Mouse (Mus musculus) myocyte (in vitro differentiated cells): Measurements from ENCODE around the gene Spi1. TPM values are rescaled to one million over a fixed set of nuclear protein-coding genes. Genes with fewer than 3 reads are reported as not detected.

Experiments
- H3K27me3 ChIP-seq: one replicate; pipeline ENCODE4 v1.6.1; 2011; ENCODE audit not compliant: control insufficient read depth, insufficient read depth, insufficient read length
- H3K36me3 ChIP-seq: one replicate; pipeline ENCODE4 v1.6.1; 2011; ENCODE audit not compliant: control insufficient read depth, insufficient read depth
- H3K4me2 ChIP-seq: one replicate; pipeline ENCODE4 v1.6.1; 2011; ENCODE audit warnings: low read depth, control low read depth
- H3K4me3 ChIP-seq: one replicate; pipeline ENCODE4 v1.5.1; 2011; ENCODE audit warnings: mild to moderate bottlenecking, control low read depth, moderate library complexity
- H3K79me2 ChIP-seq: one replicate; pipeline ENCODE4 v1.6.1; 2011; ENCODE audit not compliant: control insufficient read depth, insufficient read depth
- H3ac ChIP-seq: one replicate; pipeline ENCODE4 v1.6.1; 2011; ENCODE audit not compliant: control insufficient read depth, insufficient read length
- CEBPB ChIP-seq: IDR thresholded peaks from 2 replicates; pipeline ENCODE4 v1.6.1; 2011; ENCODE audit warnings: mild to moderate bottlenecking, moderate library complexity; ENCODE audit not compliant: poor library complexity, insufficient read depth, severe bottlenecking
- E2F4 ChIP-seq: IDR thresholded peaks from one replicate; pipeline ENCODE4 v1.6.1; 2011; ENCODE audit warnings: mild to moderate bottlenecking, control low read depth, moderate library complexity; ENCODE audit not compliant: insufficient read depth
- MAX ChIP-seq: IDR thresholded peaks from one replicate; pipeline ENCODE4 v1.6.1; 2011; ENCODE audit warnings: low read depth, mild to moderate bottlenecking, control low read depth
- MYOD1 ChIP-seq, 3 experiments: IDR thresholded peaks; one replicate each; pipeline ENCODE4 v1.6.1; 2011; ENCODE audit warnings: control low read depth in 2 of 3, low read depth in 2 of 3, mild to moderate bottlenecking in 2 of 3, moderate library complexity in 1 of 3; ENCODE audit not compliant: insufficient read length in 2 of 3, control insufficient read depth in 1 of 3
- MYOG ChIP-seq, 3 experiments: IDR thresholded peaks; one replicate each; pipeline ENCODE4 v1.6.1; 2011; ENCODE audit warnings: control low read depth in 2 of 3, low read depth in 2 of 3, mild to moderate bottlenecking in 2 of 3; ENCODE audit not compliant: insufficient read length in 2 of 3, control insufficient read depth in 1 of 3, insufficient read depth in 1 of 3
- POLR2A ChIP-seq: IDR thresholded peaks from one replicate; pipeline ENCODE4 v1.6.1; 2011; ENCODE audit warnings: low read depth, mild to moderate bottlenecking, control low read depth, moderate library complexity; ENCODE audit not compliant: insufficient read length
- POLR2AphosphoS2 ChIP-seq: IDR thresholded peaks from one replicate; pipeline ENCODE4 v1.6.1; 2011; ENCODE audit warnings: low read depth, control low read depth; ENCODE audit not compliant: insufficient read length
- REST ChIP-seq: IDR thresholded peaks from one replicate; pipeline ENCODE4 v1.6.1; 2011; ENCODE audit warnings: mild to moderate bottlenecking, control low read depth, moderate library complexity; ENCODE audit not compliant: insufficient read depth, insufficient read length
- SRF ChIP-seq: IDR thresholded peaks from one replicate; pipeline ENCODE4 v1.6.1; 2011; ENCODE audit warnings: low read depth; ENCODE audit not compliant: control insufficient read depth, insufficient read length
- TCF12 ChIP-seq: IDR thresholded peaks from one replicate; pipeline ENCODE4 v1.6.1; 2011; ENCODE audit warnings: mild to moderate bottlenecking, control low read depth; ENCODE audit not compliant: poor library complexity, insufficient read depth, severe bottlenecking
- TCF3 ChIP-seq: IDR thresholded peaks from one replicate; pipeline ENCODE4 v1.6.1; 2011; ENCODE audit warnings: low read depth, control low read depth; ENCODE audit not compliant: insufficient read length
- USF1 ChIP-seq: IDR thresholded peaks from one replicate; pipeline ENCODE4 v1.6.1; 2011; ENCODE audit warnings: low read depth, mild to moderate bottlenecking, control low read depth, moderate library complexity
- polyA plus RNA-seq: library from polyadenylated mRNA; unstranded; fragments of >200 nt; fragmentation: generic; extraction: Trizol; gene quantifications from one replicate; pipeline ENCODE4 v1.2.1, GENCODE M21; 2012; ENCODE audit warnings: missing spikeins

Gene Spi1
- polyA plus RNA-seq, 1 experiment, result 0.04 TPM

DNA sequence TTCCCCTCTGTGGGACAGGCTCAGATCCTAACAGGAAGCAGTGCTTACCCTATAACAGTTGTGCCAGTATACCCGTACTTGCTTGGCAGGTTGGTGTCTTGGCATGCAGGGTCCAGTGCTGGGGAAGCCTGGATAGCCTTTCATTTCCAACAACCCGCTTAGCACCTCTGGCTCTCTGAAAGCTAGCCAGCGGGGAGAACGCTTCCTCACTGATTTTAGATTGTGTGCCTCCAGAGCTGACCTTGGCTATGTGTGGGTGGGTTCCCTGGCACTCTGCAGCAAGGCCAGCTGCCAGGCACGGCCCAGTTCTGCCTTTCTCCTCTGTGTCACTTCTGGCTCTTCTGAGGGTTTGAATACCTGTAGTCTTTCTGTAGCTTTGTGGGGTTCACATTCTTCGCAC lies 47.9 kb downstream of the Spi1 start:
- Histone ChIP-seq H3K79me2 (no peaks in the 10 kb centered on the region), H3ac (no peak overlapping the region)

DNA sequence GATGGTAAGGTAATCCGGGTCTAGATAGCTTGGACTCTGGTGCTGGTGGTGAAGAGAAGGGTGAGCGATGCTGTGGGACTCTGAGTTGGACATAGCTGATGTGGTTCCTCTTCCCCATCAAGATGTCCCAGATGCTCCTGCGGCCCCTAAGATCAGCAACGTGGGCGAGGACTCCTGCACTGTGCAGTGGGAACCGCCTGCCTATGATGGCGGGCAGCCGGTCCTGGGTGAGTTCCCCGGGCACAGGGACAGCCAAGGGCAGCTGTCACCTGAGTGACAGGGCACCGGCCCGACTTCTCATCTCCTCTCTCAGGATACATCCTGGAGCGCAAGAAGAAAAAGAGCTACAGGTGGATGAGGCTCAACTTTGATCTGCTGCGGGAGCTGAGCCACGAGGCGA lies 49.1 kb downstream of the Spi1 start:
- Histone ChIP-seq H3ac (no peak overlapping the region), H3K27me3 (peaks cover 7% of the 10 kb centered on the region), H3K4me2 (no peak overlapping the region), H3K36me3 (no peaks in the 10 kb centered on the region), H3K79me2 (no peaks in the 10 kb centered on the region), H3K4me3 (no peak overlapping the region)
- TF ChIP-seq MYOD1 (IDR thresholded peaks at IDR 0.05; ENCODE audit: control insufficient read depth in 1 of 3, insufficient read length in 2 of 3, low read depth in 2 of 3) (no peak), MYOG (IDR thresholded peaks at IDR 0.05; ENCODE audit: control insufficient read depth in 1 of 3, insufficient read depth in 1 of 3, insufficient read length in 2 of 3, low read depth in 2 of 3) (no peak), MAX (no peak), POLR2AphosphoS2 (no peak), SRF (no peak), POLR2A (no peak), USF1 (no peak), TCF3 (no peak), TCF12 (no peak), CEBPB (no peak)

More for the DNA sequence above, 47.9 kb downstream of the Spi1 start:
- no peak overlapping the region for H3K4me3 ChIP-seq
- TF ChIP-seq SRF (no peak), TCF3 (no peak), MAX (no peak), MYOG (IDR thresholded peaks at IDR 0.05; ENCODE audit: control insufficient read depth in 1 of 3, insufficient read depth in 1 of 3, insufficient read length in 2 of 3, low read depth in 2 of 3) (peak in 1 of 3 experiments; percentile 6), MYOD1 (IDR thresholded peaks at IDR 0.05; ENCODE audit: control insufficient read depth in 1 of 3, insufficient read length in 2 of 3, low read depth in 2 of 3) (peak in 1 of 3 experiments; percentile 32), REST (no peak)
- peaks cover 18% of the 10 kb centered on the region for H3K27me3 ChIP-seq
- H3K4me2 ChIP-seq, result no peak overlapping the region
- no peaks in the 10 kb centered on the region for H3K36me3 ChIP-seq

DNA sequence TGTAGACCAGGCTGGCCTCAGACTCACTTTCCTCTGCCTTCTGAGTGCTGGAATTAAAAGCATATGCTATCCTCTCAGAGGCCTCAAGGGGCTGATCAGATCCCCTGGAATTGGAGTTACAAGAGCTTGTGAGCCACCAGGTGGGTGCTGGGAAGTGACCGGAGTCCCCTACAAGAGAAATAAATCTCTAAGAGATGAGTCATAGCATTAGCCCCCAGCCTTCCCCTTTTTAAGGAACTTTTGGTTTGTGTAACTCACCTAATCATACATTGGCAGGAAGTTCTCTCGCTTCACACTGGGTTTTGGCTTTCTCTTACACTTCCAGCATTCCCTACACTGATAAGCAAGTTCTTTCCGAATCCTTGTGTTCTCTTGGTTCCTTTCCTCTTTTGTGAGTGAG lies 49.8 kb downstream of the Spi1 start:
- Histone ChIP-seq H3K4me3 (no peak overlapping the region), H3ac (no peak overlapping the region), H3K27me3 (peaks cover 4% of the 10 kb centered on the region), H3K4me2 (no peak overlapping the region), H3K36me3 (no peaks in the 10 kb centered on the region), H3K79me2 (no peaks in the 10 kb centered on the region)
- TF ChIP-seq MAX (no peak), E2F4 (no peak), POLR2A (no peak), MYOG (IDR thresholded peaks at IDR 0.05; ENCODE audit: control insufficient read depth in 1 of 3, insufficient read depth in 1 of 3, insufficient read length in 2 of 3, low read depth in 2 of 3) (no peak), USF1 (no peak), MYOD1 (IDR thresholded peaks at IDR 0.05; ENCODE audit: control insufficient read depth in 1 of 3, insufficient read length in 2 of 3, low read depth in 2 of 3) (no peak), SRF (no peak), POLR2AphosphoS2 (no peak), TCF3 (no peak), CEBPB (no peak), TCF12 (no peak), REST (no peak)

DNA sequence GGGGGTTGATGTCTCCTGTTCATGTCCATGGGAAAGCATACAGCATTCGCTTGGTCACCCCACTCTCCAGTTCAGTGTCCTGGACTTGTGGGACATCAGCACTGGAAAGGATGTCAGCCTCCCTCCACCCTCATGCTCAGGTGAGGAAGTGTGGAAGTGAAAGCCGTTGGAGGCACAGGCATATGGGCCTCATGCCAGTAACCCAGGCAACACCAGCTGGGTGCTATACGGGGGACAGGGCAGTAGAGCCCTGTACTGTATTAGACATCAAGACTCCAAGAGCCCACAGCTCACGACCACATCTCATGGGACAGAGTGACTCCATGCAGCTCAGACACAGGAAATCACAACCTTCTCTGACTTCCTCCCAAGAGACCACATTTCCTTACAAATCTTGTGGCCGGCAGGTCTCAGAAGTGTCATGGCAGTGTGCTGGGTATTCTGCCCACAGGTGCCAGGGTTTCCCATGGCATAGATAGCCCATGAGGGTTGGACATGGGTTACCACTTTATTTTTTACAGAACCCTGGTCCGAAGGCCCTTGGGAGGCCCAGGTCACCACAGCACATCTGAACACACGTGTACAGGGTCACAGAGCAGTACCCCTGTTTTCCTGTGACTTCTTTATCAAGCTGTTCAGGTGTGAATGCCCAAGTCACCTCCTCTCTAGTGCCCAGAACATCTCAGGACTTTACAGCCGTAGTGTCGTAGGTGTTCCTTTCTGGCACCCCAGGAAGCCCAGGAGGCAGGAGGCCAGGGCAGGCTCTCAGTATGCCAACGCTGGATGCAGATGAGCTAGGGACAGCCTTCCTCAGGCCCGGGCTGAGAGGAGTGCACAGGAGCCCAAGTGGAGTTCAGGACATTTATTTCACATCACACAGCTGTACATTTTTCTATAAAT lies 54.6 kb downstream of the Spi1 start:
- Histone ChIP-seq H3K36me3 (no peaks in the 10 kb centered on the region), H3K4me2 (no peak overlapping the region), H3K79me2 (no peaks in the 10 kb centered on the region), H3ac (no peak overlapping the region), H3K27me3 (no peaks in the 10 kb centered on the region), H3K4me3 (no peak overlapping the region)
- no peak for TF ChIP-seq MYOG (IDR thresholded peaks at IDR 0.05; ENCODE audit: control insufficient read depth in 1 of 3, insufficient read depth in 1 of 3, insufficient read length in 2 of 3, low read depth in 2 of 3)
- no peak for TF ChIP-seq MYOD1 (IDR thresholded peaks at IDR 0.05; ENCODE audit: control insufficient read depth in 1 of 3, insufficient read length in 2 of 3, low read depth in 2 of 3)
- no peak for TF ChIP-seq SRF
- TF ChIP-seq MAX, result no peak
- no peak for TF ChIP-seq TCF12
- TF ChIP-seq TCF3, result no peak
- no peak for TF ChIP-seq POLR2A
- TF ChIP-seq REST, result no peak
- no peak for TF ChIP-seq CEBPB
- no peak for TF ChIP-seq E2F4
- TF ChIP-seq USF1, result no peak
- no peak for TF ChIP-seq POLR2AphosphoS2
